Mouse (Mus musculus): ENCODE measurements around the gene Ppt2.

Ppt2 gene

DNA sequence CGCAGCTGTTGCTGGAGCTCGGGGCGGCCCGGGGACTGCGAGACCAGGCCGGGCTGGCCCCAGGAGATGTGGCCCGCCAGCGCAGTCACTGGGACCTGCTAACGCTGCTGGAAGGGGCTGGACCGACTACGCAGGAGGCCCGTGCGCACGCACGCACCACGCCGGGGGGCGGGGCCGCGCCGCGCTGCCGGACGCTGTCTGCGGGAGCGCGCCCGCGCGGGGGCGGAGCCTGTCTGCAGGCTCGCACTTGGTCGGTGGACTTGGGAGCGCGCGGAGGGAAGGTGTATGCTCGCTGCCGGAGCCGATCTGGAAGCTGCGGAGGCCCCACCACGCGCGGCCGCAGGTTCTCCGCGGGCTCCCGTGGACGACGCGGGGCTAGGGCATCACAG, 40.9 kb downstream of the Ppt2 start:
- DNase-seq (ENCODE audit: low read depth), result peak; percentile 98

DNA sequence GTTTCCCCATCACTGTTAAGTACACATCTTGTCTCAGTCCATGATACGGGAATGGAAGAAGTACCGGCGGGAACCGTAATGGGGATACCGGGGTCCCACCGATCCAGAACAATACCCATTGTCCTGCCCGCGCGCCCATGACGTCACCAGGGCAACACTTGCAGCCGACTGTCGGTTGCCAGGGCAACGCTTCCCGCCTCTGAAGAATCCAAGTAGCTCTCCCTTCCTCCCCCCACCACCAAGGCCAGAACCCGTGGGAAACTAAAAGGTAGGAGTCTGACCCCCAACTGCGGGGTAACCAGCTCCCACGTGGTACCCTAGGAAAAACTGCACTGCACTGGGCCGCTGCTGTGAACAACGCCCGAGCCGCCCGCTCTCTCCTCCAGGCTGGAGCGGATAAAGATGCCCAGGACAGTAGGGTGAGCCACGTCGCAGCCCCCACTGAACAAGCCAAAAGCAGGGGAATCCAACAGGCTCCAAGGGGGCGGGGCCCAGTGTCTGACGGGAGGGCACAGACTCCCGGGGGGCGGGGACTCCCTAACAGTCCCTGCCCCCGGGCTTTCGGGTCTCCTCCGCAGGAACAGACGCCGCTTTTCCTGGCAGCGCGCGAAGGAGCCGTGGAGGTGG, 41.4 kb downstream of the Ppt2 start:
- DNase-seq (ENCODE audit: low read depth), result peak; percentile 76

GRCm38 (mm10) chr17:34585877-34586771, 42.2 kb downstream of the Ppt2 start:
- DNase-seq (ENCODE audit: low read depth), result peak; percentile 33

GRCm38 (mm10) chr17:34585121-34585520, 43.2 kb downstream of the Ppt2 start:
- no peak for DNase-seq (ENCODE audit: low read depth)

- no peak for DNase-seq (ENCODE audit: low read depth)
Observed at GRCm38 (mm10) chr17:34583819-34584218, 44.5 kb downstream of the Ppt2 start.

DNA sequence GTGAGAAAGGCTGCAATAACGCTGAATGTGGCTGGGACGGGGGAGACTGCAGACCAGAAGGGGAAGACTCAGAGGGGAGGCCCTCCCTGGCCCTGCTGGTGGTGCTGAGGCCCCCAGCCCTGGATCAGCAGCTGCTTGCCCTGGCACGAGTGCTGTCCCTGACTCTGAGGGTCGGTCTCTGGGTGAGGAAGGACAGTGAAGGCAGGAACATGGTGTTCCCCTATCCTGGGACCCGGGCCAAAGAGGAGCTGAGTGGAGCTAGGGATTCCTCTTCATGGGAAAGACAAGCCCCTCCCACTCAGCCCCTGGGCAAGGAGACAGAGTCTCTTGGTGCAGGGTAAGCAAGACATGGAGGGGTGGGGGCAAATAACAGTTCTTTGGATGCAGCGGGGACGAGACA, 44.9 kb downstream of the Ppt2 start:
- DNase-seq (ENCODE audit: low read depth), result no peak

DNA sequence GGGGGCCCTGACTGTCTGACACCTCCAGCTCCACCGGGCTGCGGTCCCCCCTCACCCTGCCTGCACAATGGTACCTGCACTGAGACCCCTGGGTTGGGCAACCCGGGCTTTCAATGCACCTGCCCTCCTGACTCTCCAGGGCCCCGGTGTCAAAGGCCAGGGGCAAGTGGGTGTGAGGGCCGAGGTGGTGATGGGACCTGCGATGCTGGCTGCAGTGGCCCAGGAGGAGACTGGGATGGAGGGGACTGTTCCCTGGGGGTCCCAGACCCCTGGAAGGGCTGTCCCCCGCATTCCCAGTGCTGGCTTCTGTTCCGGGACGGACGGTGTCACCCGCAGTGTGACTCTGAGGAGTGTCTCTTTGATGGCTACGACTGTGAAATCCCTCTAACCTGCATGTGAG, 45.8 kb downstream of the Ppt2 start:
- no peak for DNase-seq (ENCODE audit: low read depth)

GRCm38 (mm10) chr17:34578070-34578469, 50.2 kb downstream of the Ppt2 start:
- DNase-seq (ENCODE audit: low read depth), result no peak

GRCm38 (mm10) chr17:34576577-34576976, 51.7 kb downstream of the Ppt2 start:
- DNase-seq (ENCODE audit: low read depth), result no peak

GRCm38 (mm10) chr17:34572361-34572760, 55.9 kb downstream of the Ppt2 start:
- no peak for DNase-seq (ENCODE audit: low read depth)

GRCm38 (mm10) chr17:34571875-34572274, 56.4 kb downstream of the Ppt2 start:
- DNase-seq (ENCODE audit: low read depth), result peak; percentile 61

DNA sequence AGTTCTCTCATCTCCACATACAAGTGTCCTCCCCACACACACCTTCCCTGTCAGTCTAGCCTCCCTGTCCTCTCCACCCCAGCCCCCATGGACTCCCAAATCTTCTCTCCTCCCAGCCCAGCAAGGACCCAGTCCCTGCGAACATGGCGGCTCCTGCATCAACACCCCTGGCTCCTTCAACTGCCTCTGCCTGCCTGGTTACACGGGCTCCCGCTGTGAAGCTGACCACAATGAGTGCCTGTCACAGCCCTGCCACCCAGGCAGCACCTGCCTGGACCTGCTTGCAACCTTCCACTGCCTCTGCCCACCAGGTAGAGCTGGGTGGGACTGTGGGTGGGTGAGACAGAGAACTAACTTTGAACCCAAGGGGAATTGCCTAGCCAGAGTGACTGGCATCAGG, 58.4 kb downstream of the Ppt2 start:
- DNase-seq (ENCODE audit: low read depth), result no peak

DNA sequence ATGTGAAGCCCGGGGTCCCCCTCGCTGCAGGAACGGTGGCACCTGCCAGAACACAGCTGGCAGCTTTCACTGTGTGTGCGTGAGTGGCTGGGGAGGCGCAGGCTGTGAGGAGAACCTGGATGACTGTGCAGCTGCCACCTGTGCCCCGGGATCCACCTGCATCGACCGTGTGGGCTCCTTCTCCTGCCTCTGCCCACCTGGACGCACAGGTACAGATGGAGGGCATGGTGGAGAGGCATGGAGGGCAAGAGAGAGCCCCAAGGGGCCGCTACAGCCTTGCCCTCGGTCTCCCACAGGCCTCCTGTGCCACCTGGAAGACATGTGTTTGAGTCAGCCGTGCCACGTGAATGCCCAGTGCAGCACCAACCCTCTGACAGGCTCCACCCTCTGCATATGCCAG, 59.9 kb downstream of the Ppt2 start:
- no peak for DNase-seq (ENCODE audit: low read depth)

GRCm38 (mm10) chr17:34567311-34567710, 61.0 kb downstream of the Ppt2 start:
- DNase-seq (ENCODE audit: low read depth), result no peak

Data from naive thymus-derived CD4-positive, alpha-beta T cell, adult 2 months (primary cell).